Mouse (Mus musculus): ENCODE data around the gene Olfr1020. TPM values are rescaled to one million over a fixed set of nuclear protein-coding genes. Genes with fewer than 3 reads are reported as not detected.

Olfr1020 gene
- not detected in 2 replicates for polyA plus RNA-seq (2014; fragmentation: Nextera tagmentation; extraction: Ambion mirVana)

DNA sequence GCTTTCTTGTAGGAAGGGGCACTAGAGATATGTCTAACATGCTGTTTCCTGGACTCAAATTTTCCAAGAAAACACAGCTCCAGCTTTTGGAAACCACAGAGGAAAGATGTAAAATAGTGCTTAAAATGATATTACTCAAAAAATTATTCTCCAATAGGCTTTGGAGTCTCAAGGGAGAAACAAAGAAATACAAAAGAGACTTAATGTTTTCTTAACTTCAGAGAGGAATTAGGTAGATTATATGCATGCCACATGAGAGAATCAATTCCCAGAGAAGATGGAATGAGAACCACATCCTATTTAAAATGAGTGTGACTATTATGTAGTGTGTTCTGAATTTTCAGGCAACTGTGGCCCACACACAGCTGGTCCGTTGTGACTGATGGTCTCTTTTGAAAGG is at the start of gene Olfr1020:
Olfr1020 (plus strand) TSS at position 301 of the 400 bp plus-strand sequence.
- no peak within 1 kb of the TSS for H3K4me2 ChIP-seq
- no peaks in the 10 kb centered on the region for H3K36me3 ChIP-seq (ENCODE audit: control insufficient read depth, insufficient read depth, low read length)
- no peak within 1 kb of the TSS for H3K27ac ChIP-seq (ENCODE audit: low read depth, low read length)
- no peak for ATAC-seq (replicated peaks; ENCODE audit: low FRiP score)
- no peak within 1 kb of the TSS for H3K9ac ChIP-seq (ENCODE audit: low read depth, low read length)
- H3K27me3 ChIP-seq (replicated peaks; ENCODE audit: control insufficient read depth, insufficient read depth, low read length), result no peaks in the 10 kb centered on the region
- no peaks in the 10 kb centered on the region for H3K9me3 ChIP-seq (ENCODE audit: control insufficient read depth, low read length)
- no peaks in the 10 kb centered on the region for H3K4me1 ChIP-seq (replicated peaks; ENCODE audit: control insufficient read depth, insufficient read depth, low read length)
- WGBS, result 90% methylated on average over 1 of the region's 1 CpGs
- no peak within 1 kb of the TSS for H3K4me3 ChIP-seq (ENCODE audit: low read depth, low read length)
- no peak for DNase-seq (ENCODE audit: low spot score)

DNA sequence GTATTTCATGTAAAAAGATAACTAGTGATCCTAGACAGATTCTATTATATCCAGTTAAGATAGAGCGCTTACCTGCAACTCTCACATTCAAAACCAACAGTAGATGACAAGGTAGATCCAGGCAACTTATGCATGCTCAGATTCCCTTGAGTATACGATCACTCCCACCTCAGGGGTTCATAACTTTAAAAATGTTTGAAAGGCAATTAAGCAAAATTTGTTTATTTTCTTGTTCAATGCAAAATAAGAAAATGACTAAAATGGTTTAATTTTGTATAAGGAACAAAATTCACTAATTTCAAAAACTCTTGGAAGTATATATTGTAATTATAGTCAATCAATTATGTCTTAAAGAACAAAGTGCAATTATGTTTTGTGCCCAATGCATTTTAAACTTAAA is 44.4 kb upstream of the Olfr1020 start, which contains the start of gene Olfr1016:
Olfr1016 (minus strand) TSS at position 101 of the 400 bp plus-strand sequence.
- Histone ChIP-seq H3K4me2 (no peak within 1 kb of the TSS), H3K27ac (ENCODE audit: low read depth, low read length) (no peak within 1 kb of the TSS), H3K36me3 (ENCODE audit: control insufficient read depth, insufficient read depth, low read length) (no peaks in the 10 kb centered on the region), H3K27me3 (replicated peaks; ENCODE audit: control insufficient read depth, insufficient read depth, low read length) (no peaks in the 10 kb centered on the region), H3K4me1 (replicated peaks; ENCODE audit: control insufficient read depth, insufficient read depth, low read length) (no peaks in the 10 kb centered on the region), H3K9ac (ENCODE audit: low read depth, low read length) (no peak within 1 kb of the TSS), H3K9me3 (ENCODE audit: control insufficient read depth, low read length) (no peaks in the 10 kb centered on the region), H3K4me3 (ENCODE audit: low read depth, low read length) (no peak within 1 kb of the TSS)
- WGBS, result 84% methylated on average over 2 of the region's 2 CpGs
- ATAC-seq (replicated peaks; ENCODE audit: low FRiP score) (no peak), DNase-seq (ENCODE audit: low spot score) (no peak)

DNA sequence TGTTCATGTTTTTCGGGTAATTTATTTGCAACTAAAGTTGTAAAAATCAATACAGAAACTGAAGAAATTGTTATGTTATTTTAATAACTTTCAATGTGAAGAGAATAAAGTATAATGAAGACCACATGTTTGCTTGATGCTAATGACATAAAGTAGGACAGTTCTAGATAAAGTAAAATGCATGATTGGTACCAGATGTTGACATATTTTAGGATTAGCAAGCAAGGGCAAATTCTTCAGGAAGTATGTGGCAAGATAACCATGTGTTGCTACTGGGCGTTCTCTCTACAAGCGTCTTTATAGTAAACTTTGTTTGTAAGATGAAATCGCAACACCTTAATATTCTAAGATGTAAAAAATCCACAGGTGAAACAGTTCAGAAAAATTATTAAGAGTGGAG is 42.3 kb upstream of the Olfr1020 start:
- no peak overlapping the region for H3K4me3 ChIP-seq (ENCODE audit: low read depth, low read length)
- H3K36me3 ChIP-seq (ENCODE audit: control insufficient read depth, insufficient read depth, low read length), result no peaks in the 10 kb centered on the region
- DNase-seq (ENCODE audit: low spot score) (no peak), ATAC-seq (replicated peaks; ENCODE audit: low FRiP score) (no peak)
- H3K4me2 ChIP-seq, result no peak overlapping the region
- no peaks in the 10 kb centered on the region for H3K9me3 ChIP-seq (ENCODE audit: control insufficient read depth, low read length)
- 75% methylated on average over 4 of the region's 4 CpGs for WGBS
- no peaks in the 10 kb centered on the region for H3K27me3 ChIP-seq (replicated peaks; ENCODE audit: control insufficient read depth, insufficient read depth, low read length)
- no peak overlapping the region for H3K27ac ChIP-seq (ENCODE audit: low read depth, low read length)
- no peak overlapping the region for H3K9ac ChIP-seq (ENCODE audit: low read depth, low read length)
- H3K4me1 ChIP-seq (replicated peaks; ENCODE audit: control insufficient read depth, insufficient read depth, low read length), result no peaks in the 10 kb centered on the region

DNA sequence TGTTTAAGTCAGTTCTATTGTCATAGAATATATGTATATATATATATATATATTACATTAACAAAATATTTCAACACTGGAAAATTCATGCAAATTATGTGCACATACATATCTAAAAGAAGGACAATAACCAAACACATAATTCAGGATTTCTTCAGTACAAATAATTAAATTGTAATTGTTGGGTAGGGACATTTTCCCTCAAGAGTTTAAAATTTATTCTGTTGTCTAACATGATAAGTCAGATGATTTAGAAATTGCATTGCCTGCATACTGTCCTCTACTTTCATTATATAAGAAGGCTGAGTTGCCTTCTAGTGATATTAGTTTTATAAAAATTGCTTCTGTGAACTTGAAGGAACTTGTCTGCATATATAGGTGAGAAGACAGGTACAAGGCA is 28.7 kb upstream of the Olfr1020 start, which contains the start of gene Olfr1018:
Olfr1018 (plus strand) TSS at position 301 of the 400 bp plus-strand sequence.
- no peaks in the 10 kb centered on the region for H3K27me3 ChIP-seq (replicated peaks; ENCODE audit: control insufficient read depth, insufficient read depth, low read length)
- H3K36me3 ChIP-seq (ENCODE audit: control insufficient read depth, insufficient read depth, low read length), result no peaks in the 10 kb centered on the region
- no peak within 1 kb of the TSS for H3K4me3 ChIP-seq (ENCODE audit: low read depth, low read length)
- no peak within 1 kb of the TSS for H3K9ac ChIP-seq (ENCODE audit: low read depth, low read length)
- H3K9me3 ChIP-seq (ENCODE audit: control insufficient read depth, low read length), result no peaks in the 10 kb centered on the region
- ATAC-seq (replicated peaks; ENCODE audit: low FRiP score), result no peak
- no peak within 1 kb of the TSS for H3K27ac ChIP-seq (ENCODE audit: low read depth, low read length)
- no peak within 1 kb of the TSS for H3K4me2 ChIP-seq
- no peaks in the 10 kb centered on the region for H3K4me1 ChIP-seq (replicated peaks; ENCODE audit: control insufficient read depth, insufficient read depth, low read length)
- DNase-seq (ENCODE audit: low spot score), result no peak

DNA sequence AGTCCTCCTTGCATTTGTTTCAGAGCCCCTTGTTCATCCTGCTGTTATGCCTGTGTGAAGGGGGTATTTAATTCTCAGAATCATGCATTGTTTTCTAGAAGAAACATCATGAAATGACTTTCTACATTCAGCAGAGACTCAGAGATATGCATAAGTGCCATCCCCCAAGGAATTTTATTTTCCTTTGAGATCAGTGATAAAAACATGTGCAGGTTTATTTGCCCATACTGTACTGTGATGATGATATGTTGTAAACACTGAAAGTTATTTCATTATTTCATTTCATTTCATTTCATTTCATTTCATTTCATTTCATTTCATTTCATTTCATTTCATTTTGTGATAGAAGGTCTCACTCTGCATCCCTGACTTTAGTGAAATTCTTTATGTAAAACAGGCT is 1.4 kb upstream of the Olfr1020 start, which contains the start of gene Olfr1019:
Olfr1019 (minus strand) TSS at position 101 of the 400 bp plus-strand sequence.
- Histone ChIP-seq H3K36me3 (ENCODE audit: control insufficient read depth, insufficient read depth, low read length) (no peaks in the 10 kb centered on the region), H3K27ac (ENCODE audit: low read depth, low read length) (no peak within 1 kb of the TSS), H3K4me2 (no peak within 1 kb of the TSS), H3K9me3 (ENCODE audit: control insufficient read depth, low read length) (no peaks in the 10 kb centered on the region), H3K9ac (ENCODE audit: low read depth, low read length) (no peak within 1 kb of the TSS), H3K4me1 (replicated peaks; ENCODE audit: control insufficient read depth, insufficient read depth, low read length) (no peaks in the 10 kb centered on the region), H3K4me3 (ENCODE audit: low read depth, low read length) (no peak within 1 kb of the TSS), H3K27me3 (replicated peaks; ENCODE audit: control insufficient read depth, insufficient read depth, low read length) (no peaks in the 10 kb centered on the region)
- ATAC-seq (replicated peaks; ENCODE audit: low FRiP score), result no peak
- DNase-seq (ENCODE audit: low spot score), result no peak

DNA sequence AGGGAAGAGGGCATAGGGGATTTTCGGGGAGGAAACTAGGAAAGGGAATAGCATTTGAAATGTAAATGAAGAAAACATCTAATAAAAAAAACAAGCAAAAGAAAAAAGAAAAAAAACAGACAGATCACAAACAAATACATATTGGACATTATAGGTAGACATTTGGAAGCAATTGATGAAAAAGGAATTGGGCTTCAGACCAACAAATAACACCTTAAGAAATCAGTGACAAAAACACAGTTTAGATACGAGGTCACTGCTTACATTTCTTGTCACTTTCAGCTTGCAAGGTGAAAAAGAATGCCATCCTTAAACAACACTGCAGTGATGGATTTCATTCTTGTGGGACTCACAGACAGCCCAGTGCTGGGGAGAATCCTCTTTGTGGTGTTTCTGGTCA is 21.5 kb downstream of the Olfr1020 start, which contains the start of gene Olfr1022:
Olfr1022 (plus strand) TSS at position 301 of the 400 bp plus-strand sequence.
- Histone ChIP-seq H3K4me3 (ENCODE audit: low read depth, low read length) (no peak within 1 kb of the TSS), H3K36me3 (ENCODE audit: control insufficient read depth, insufficient read depth, low read length) (no peaks in the 10 kb centered on the region), H3K4me1 (replicated peaks; ENCODE audit: control insufficient read depth, insufficient read depth, low read length) (no peaks in the 10 kb centered on the region), H3K27me3 (replicated peaks; ENCODE audit: control insufficient read depth, insufficient read depth, low read length) (no peaks in the 10 kb centered on the region), H3K9ac (ENCODE audit: low read depth, low read length) (no peak within 1 kb of the TSS), H3K4me2 (no peak within 1 kb of the TSS), H3K9me3 (ENCODE audit: control insufficient read depth, low read length) (no peaks in the 10 kb centered on the region), H3K27ac (ENCODE audit: low read depth, low read length) (no peak within 1 kb of the TSS)
- WGBS, result 46% methylated on average over 2 of the region's 2 CpGs
- ATAC-seq (replicated peaks; ENCODE audit: low FRiP score), result no peak
- no peak for DNase-seq (ENCODE audit: low spot score)

DNA sequence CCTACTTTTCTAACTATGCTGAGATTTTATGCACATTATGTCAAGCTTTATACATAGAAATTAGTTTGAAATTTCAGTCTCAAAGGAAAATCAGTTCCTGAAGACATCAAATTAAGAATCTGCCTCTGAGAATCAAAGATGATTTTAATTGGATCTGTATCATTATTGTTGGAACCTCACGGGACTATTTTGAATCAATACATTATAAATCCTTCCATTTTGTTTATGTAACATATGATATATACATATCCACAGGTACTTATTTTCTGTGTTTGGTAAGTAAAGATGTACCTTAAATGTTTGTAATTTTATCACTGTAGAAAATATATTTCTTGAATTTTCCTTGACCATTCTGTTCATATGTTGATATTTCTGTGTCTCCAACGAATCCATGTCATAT is 38.5 kb downstream of the Olfr1020 start, which contains the start of gene Olfr1023:
Olfr1023 (plus strand) TSS at position 301 of the 400 bp plus-strand sequence.
- DNase-seq (ENCODE audit: low spot score) (no peak), ATAC-seq (replicated peaks; ENCODE audit: low FRiP score) (no peak)
- no peaks in the 10 kb centered on the region for H3K9me3 ChIP-seq (ENCODE audit: control insufficient read depth, low read length)
- no peak within 1 kb of the TSS for H3K9ac ChIP-seq (ENCODE audit: low read depth, low read length)
- 66% methylated on average over 2 of the region's 2 CpGs for WGBS
- no peak within 1 kb of the TSS for H3K27ac ChIP-seq (ENCODE audit: low read depth, low read length)
- no peak within 1 kb of the TSS for H3K4me2 ChIP-seq
- H3K4me1 ChIP-seq (replicated peaks; ENCODE audit: control insufficient read depth, insufficient read depth, low read length), result no peaks in the 10 kb centered on the region
- H3K36me3 ChIP-seq (ENCODE audit: control insufficient read depth, insufficient read depth, low read length), result no peaks in the 10 kb centered on the region
- no peak within 1 kb of the TSS for H3K4me3 ChIP-seq (ENCODE audit: low read depth, low read length)
- no peaks in the 10 kb centered on the region for H3K27me3 ChIP-seq (replicated peaks; ENCODE audit: control insufficient read depth, insufficient read depth, low read length)

Other genes with a start within 250 kb of the Olfr1020 start
- gene Olfr1000, start 235.1 kb upstream of the Olfr1020 start, polyA plus RNA-seq (2014; fragmentation: Nextera tagmentation; extraction: Ambion mirVana), result not detected in 2 replicates
- not detected in 2 replicates for gene Olfr1002, start 196.3 kb upstream of the Olfr1020 start, polyA plus RNA-seq (2014; fragmentation: Nextera tagmentation; extraction: Ambion mirVana)
- gene Olfr154, start 182.6 kb upstream of the Olfr1020 start, polyA plus RNA-seq (2014; fragmentation: Nextera tagmentation; extraction: Ambion mirVana), result not detected in 2 replicates
- gene Olfr1006, start 168.3 kb upstream of the Olfr1020 start, polyA plus RNA-seq (2014; fragmentation: Nextera tagmentation; extraction: Ambion mirVana), result not detected in 2 replicates
- gene Olfr1008, start 157.6 kb upstream of the Olfr1020 start, polyA plus RNA-seq (2014; fragmentation: Nextera tagmentation; extraction: Ambion mirVana), result not detected in 2 replicates
- gene Olfr1009, start 131.6 kb upstream of the Olfr1020 start, polyA plus RNA-seq (2014; fragmentation: Nextera tagmentation; extraction: Ambion mirVana), result not detected in 2 replicates
- gene Olfr1012, start 84.3 kb upstream of the Olfr1020 start, polyA plus RNA-seq (2014; fragmentation: Nextera tagmentation; extraction: Ambion mirVana), result not detected in 2 replicates
- gene Olfr1013, start 79.9 kb upstream of the Olfr1020 start, polyA plus RNA-seq (2014; fragmentation: Nextera tagmentation; extraction: Ambion mirVana), result not detected in 2 replicates
- not detected in 2 replicates for gene Olfr1014, start 74.3 kb upstream of the Olfr1020 start, polyA plus RNA-seq (2014; fragmentation: Nextera tagmentation; extraction: Ambion mirVana)
- not detected in 2 replicates for gene Olfr1015, start 65.0 kb upstream of the Olfr1020 start, polyA plus RNA-seq (2014; fragmentation: Nextera tagmentation; extraction: Ambion mirVana)
- not detected in 2 replicates for gene Olfr1016, start 44.5 kb upstream of the Olfr1020 start, polyA plus RNA-seq (2014; fragmentation: Nextera tagmentation; extraction: Ambion mirVana)
- gene Olfr1018, start 28.6 kb upstream of the Olfr1020 start, polyA plus RNA-seq (2014; fragmentation: Nextera tagmentation; extraction: Ambion mirVana), result not detected in 2 replicates
- gene Olfr1019, start 1.5 kb upstream of the Olfr1020 start, polyA plus RNA-seq (2014; fragmentation: Nextera tagmentation; extraction: Ambion mirVana), result not detected in 2 replicates
- gene Olfr1022, start 21.6 kb downstream of the Olfr1020 start, polyA plus RNA-seq (2014; fragmentation: Nextera tagmentation; extraction: Ambion mirVana), result not detected in 2 replicates
- not detected in 2 replicates for gene Olfr1023, start 38.6 kb downstream of the Olfr1020 start, polyA plus RNA-seq (2014; fragmentation: Nextera tagmentation; extraction: Ambion mirVana)
- not detected in 2 replicates for gene Olfr1024, start 58.0 kb downstream of the Olfr1020 start, polyA plus RNA-seq (2014; fragmentation: Nextera tagmentation; extraction: Ambion mirVana)
- not detected in 2 replicates for gene Olfr1025-ps1, start 68.2 kb downstream of the Olfr1020 start, polyA plus RNA-seq (2014; fragmentation: Nextera tagmentation; extraction: Ambion mirVana)
- gene Olfr1026, start 74.5 kb downstream of the Olfr1020 start, polyA plus RNA-seq (2014; fragmentation: Nextera tagmentation; extraction: Ambion mirVana), result not detected in 2 replicates
- gene Olfr1028, start 103.4 kb downstream of the Olfr1020 start, polyA plus RNA-seq (2014; fragmentation: Nextera tagmentation; extraction: Ambion mirVana), result not detected in 2 replicates
- gene Olfr1029, start 126.9 kb downstream of the Olfr1020 start, polyA plus RNA-seq (2014; fragmentation: Nextera tagmentation; extraction: Ambion mirVana), result not detected in 2 replicates
- gene Olfr1030, start 132.2 kb downstream of the Olfr1020 start, polyA plus RNA-seq (2014; fragmentation: Nextera tagmentation; extraction: Ambion mirVana), result not detected in 2 replicates
- not detected in 2 replicates for gene Olfr1031, start 143.3 kb downstream of the Olfr1020 start, polyA plus RNA-seq (2014; fragmentation: Nextera tagmentation; extraction: Ambion mirVana)
- not detected in 2 replicates for gene Olfr1032, start 158.5 kb downstream of the Olfr1020 start, polyA plus RNA-seq (2014; fragmentation: Nextera tagmentation; extraction: Ambion mirVana)
- gene Olfr1033, start 173.6 kb downstream of the Olfr1020 start, polyA plus RNA-seq (2014; fragmentation: Nextera tagmentation; extraction: Ambion mirVana), result 0.60 and 0.88 TPM in 2 replicates
- gene Olfr1034, start 198.8 kb downstream of the Olfr1020 start, polyA plus RNA-seq (2014; fragmentation: Nextera tagmentation; extraction: Ambion mirVana), result not detected in 2 replicates
- not detected in 2 replicates for gene Olfr1036, start 227.0 kb downstream of the Olfr1020 start, polyA plus RNA-seq (2014; fragmentation: Nextera tagmentation; extraction: Ambion mirVana)
- gene Olfr1037, start 240.4 kb downstream of the Olfr1020 start, polyA plus RNA-seq (2014; fragmentation: Nextera tagmentation; extraction: Ambion mirVana), result not detected in 2 replicates

Measured in liver, embryonic 11.5 days (tissue).